Mouse (Mus musculus) inflammation-experienced regulatory T-cells, adult 6 months (primary cell): ENCODE measurements around the gene Dst. TPM values are rescaled to one million over a fixed set of nuclear protein-coding genes. Genes with fewer than 3 reads are reported as not detected.
"Not testable (repeated sequence)": the region's sequence is repeated elsewhere in the genome, so short reads cannot be mapped to it uniquely, and the experiment has no call there.

Source experiments
- ATAC-seq: one replicate; pipeline ENCODE4 v1.8.0; 2017
- polyA plus RNA-seq, 3 experiments: library from polyadenylated mRNA; unstranded; fragments of 100-300 nt; shearing (Covaris generic); gene quantifications; one replicate each; pipeline ENCODE4 v1.2.1; 2017

Dst gene
- polyA plus RNA-seq, 3 experiments from 2014 or later = 18.1 to 31.7 (median 20.6) TPM

DNA sequence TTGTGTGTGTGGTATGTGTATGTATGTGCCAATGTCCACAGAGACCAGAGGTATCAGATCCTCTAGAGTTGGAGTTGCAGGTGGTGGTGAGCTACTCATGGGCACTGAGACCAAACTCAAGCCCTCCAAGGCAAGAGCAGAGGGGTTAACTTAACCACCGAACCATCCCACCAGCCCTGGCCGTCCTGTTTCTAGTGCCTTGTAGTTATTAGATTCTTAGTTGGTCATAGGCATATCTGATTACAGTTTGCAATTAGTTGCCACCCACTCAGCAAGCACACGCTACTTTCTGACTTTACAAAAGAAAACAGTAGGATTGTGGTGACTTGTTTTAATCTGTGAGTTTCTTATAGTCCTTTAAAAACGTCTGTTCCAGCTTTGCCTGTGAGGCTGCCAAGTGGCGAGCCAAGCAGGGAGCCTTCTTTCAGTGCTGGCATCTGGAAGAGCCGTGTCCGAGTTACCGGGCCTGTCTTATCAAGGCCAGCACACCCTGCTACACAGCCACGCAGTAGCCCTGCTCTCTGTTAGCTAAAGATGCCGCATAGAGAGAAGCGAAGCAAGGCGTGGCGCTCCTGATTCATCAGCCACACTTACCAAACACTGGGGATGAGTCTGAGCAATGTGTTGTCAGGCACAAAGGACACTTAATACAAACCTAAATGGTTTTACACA, 392.4 kb downstream of the Dst start:
- ATAC-seq = no peak

- ATAC-seq = no peak
These were observed 396.2 kb downstream of the Dst start for GRCm38 (mm10) chr1:34304227-34304626.

DNA sequence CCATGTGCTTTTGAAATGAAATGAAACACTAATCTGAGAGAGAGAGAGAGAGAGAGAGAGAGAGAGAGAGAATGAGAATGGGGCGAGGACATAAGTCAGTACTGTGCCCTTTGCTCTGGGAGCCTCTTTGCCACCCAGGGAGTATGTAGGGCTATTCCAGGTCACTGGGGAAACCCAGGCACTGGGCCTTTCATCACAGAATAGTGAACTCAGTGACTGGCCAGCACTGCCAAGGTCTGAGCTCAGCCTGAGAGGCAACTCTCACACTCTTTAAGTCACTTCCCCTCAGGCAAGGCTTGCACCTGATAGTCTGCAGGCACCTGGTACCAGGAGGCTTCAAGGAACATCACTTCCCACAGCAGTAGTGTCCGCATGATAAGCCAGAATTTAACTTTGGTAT, 398.7 kb downstream of the Dst start:
- ATAC-seq = no peak

DNA sequence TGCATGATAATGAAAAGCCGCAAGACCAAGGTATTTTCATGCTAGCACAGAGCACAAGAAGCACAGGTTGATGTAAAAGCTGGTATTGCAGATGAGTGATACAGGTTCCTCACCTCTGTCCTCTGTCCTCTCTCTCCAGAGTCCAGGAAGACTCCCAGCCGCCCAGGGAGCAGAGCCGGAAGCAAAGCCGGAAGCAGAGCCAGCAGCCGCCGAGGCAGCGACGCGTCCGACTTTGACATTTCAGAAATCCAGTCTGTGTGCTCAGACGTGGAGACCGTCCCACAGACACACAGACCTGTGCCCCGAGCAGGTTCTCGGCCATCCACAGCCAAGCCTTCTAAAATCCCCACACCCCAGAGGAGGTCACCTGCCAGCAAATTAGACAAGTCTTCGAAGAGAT, 399.2 kb downstream of the Dst start:
- no peak for ATAC-seq

DNA sequence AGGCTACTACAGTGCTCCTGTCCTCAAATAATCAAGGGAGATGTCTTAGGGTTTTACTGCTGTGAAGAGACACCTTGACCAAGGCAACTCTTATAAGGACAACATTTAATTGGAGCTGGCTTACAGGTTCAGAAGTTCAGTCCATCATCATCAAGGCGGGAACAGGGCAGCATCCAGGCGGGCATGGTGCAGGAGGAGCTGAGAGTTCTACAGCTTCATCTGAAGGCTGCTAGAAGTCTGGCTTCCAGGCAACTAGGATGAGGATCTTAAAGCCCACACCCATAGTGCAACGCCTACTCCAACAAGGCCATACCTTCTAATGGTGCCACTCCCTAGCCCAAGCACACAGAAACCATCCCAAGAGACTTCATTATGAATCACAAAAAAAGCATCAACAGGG, 400.8 kb downstream of the Dst start:
- ATAC-seq = not testable (repeated sequence)

DNA sequence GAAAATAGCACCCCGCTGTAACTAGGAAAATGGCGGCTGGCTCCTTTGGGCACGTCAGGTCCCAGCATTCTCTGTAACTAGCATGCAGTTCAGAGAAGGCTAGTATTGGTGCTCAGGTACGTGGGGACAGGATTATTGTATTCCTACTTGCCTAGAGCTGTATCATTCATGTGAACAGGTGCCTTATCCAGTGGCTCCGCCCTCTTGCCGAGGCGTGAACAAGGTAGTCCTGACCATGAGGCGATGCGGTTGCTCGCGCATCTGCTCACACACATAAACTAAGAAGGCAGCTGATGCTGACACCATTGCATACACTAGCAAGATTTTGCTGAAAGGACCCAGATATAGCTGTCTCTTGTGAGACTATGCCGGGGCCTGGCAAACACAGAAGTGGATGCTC, 401.4 kb downstream of the Dst start:
- ATAC-seq = no peak

DNA sequence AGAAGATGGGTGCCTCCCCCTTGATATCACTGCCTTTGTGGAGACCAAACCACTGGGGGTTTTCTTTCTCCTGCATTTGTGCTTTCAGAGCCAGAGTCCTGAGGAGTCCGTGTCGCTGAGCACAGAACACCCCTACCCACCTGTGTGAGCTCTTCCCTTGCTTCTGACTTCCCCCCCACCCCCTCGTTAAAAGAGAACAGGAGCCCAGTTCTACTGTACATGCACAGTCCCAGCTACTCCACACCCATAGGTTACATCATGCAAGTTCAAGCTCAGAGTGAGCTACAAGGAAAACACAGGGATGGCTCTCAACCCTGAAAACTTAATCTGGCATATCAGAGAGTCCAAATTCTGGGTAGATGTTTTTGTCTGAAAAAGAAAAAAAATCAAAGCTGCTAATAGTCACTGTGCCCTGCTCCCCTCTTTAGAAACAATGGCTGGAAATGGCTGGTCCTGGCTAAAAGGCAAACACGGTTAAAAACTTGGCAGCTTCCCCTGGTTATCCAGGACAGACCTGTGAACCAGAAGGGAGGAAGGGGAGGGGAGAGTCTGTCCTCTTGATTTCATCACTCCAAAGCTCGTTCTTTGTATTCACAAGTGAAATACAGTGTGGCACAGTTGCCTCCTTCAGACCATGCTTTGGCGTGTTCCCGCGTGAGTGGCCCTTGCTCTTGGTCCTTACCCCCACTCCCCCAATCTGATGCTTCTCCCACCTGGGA, 402.7 kb downstream of the Dst start:
- no peak for ATAC-seq

DNA sequence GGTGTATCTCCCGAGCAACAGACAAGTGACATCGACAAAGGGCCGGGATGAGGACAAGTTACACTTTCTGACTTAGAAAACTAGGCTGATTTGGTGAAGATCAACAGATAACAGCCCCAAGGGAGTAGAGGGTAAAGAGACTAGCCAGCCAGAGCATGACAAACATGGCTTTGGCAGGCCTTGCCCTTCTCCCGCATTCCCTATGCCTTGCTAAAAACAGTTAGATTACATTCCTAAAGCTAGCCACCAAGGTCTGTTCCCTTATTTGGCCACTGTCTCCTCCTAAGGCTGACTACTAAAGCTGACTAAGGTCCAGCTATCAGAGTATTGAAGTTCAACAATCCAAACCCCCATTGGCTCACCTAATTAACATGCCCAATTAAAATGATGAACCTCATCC, 404.8 kb downstream of the Dst start:
- no peak for ATAC-seq

DNA sequence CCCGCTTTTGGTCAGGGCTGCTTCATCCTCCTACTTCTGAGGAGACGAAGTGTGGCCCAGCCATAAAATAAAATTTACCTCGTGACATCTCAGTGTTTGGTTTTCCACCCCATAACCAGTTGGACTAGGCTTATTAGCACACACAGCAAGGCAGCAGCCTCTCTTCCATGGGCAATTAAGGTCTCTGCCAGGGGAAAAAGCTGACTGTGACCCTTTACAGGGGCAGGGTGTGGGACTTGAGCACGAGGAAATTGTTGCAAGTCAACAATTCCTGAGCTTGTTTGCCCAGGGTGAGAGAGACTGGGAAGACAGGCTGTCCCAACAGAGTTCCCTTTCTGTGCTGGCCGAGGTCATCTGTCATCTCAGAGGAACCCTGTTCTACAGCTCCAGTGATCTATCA, 407.4 kb downstream of the Dst start:
- ATAC-seq = no peak

- ATAC-seq = no peak
These were observed 416.2 kb downstream of the Dst start for GRCm38 (mm10) chr1:34324255-34324654.

DNA sequence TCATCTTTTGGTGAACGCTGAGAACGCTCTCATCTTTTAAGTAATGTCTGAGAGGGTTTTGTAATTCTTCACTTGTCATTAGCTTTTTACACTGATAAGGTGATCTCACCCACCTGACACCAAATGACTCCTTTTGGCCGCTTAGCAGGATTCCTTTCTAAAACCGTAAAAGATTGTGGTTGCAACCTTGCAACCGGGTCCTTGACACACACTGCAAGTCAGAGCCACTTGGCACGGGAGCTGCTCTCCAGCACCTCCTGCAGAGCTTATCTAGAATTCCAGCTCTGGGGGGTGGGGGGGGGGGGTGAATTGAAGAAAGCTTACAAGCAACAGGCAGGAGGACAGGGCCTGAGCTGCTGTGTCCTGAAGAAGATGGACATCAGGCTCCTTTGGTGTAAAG, 420.6 kb downstream of the Dst start:
- ATAC-seq = no peak

DNA sequence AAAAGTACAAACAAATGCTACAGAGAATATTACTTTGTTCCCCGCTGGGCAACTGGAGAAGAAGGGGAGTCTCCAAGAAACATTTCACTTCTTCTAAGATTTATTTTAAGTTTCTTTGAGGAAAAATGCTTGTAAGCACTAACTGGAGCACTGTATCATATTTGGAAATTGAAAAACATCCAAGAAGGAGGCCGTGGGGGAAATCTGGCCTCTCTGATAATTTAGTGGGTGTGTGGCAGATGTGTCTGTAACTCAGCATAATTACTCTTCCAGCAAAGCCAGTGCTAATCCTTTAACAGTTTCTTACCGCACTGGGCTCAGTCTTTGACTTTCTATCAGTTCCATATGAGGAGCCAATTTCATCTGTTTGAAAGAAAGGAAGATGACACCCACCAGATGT, 423.7 kb downstream of the Dst start:
- ATAC-seq = no peak

Other genes with a start within 250 kb of the Dst start
- 10 to 100 TPM; 19.3 to 43.6 (median 26.0) TPM for gene Prim2, start 238.4 kb upstream of the Dst start, polyA plus RNA-seq
- 1 to 10 TPM; 6.7 to 7.5 (median 6.8) TPM for gene Rab23, start 188.3 kb upstream of the Dst start, polyA plus RNA-seq
- 1 to 10 TPM; 1.7 to 4.5 (median 2.0) TPM for gene Bag2, start 150.4 kb upstream of the Dst start, polyA plus RNA-seq
- 10 to 100 TPM; 11.7 to 14.1 (median 12.8) TPM for gene Zfp451, start 93.6 kb upstream of the Dst start, polyA plus RNA-seq
- 1 to 10 TPM in 2 of 3 experiments, under 1 TPM in 1; 0.96 to 8.0 (median 2.4) TPM for gene Bend6, start 409 bp upstream of the Dst start, polyA plus RNA-seq